Mouse (Mus musculus): ENCODE measurements around the gene Olfr270.

Olfr270 gene

DNA sequence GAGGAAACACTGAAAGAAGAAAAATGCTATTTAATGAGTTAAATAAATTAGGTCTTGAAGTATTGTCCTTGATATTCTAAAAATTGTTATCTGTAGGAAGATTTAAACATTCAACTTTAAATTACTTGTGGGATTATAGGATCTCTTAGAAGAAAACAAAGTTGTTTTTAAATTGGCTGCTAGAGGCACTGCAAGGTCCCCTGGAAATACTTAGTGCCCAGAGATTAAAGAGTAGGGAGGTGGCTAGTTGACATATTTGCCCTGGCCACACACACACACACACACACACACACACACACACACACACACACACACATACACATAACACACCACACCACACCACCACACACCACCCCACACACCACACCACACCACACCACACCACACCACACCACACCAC, at the start of gene Olfr270:
Gene Olfr270 (plus strand): TSS at position 301 of the 400 bp plus-strand sequence.
- in situ Hi-C loops (cut with MboI, MseI), result no loop called here

DNA sequence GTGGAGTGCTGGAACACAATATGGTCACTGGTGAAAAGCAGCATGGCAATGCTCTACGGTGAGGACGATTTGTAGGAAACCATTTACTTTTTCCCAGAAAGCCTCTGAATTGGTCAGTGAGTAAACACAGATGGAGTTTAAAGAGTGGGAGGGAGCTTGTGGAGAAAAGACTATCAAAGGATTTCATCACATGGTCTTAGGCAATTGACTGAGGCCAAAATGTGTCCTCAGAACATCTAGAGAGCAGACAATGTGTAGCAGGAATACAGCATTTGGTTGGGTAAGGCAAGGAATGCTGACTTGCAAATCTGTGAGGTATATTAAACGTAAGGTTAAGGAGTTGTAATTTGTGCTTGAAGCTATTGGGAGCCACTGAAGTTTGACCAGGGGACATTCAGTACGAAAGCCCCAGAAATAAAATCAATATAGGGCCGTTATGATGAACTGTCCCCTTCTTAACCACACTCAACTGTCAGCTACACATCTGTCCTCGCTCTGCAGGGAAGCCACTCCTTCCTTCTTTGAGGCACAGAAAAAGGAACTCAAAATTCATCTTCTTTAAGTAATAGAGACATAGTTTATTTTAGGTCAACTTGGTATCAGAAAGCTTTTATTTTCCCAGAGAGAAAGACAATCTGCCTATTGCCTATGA, 47.6 kb upstream of the Olfr270 start:
- in situ Hi-C loops (cut with MboI, MseI), result no loop called here

DNA sequence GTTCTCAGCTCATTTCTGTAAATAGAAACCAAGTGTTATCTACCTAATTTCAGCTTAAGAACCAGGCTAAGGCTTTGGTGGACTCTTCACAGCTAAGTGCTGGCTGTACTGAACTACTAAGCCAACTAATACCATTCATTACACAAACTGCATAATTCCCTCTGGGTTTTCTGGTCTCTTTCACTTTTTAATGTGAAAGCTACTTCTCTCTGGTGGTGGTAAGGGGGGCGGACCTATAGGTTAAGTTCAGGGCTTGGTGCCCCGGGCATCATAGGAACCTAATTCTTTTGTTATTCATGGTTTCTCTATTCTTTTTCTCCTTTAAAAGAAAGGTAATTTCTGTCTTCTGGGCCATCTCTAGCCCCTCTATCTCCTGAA, 47.0 kb upstream of the Olfr270 start:
- in situ Hi-C loops (cut with MboI, MseI), result no loop called here

DNA sequence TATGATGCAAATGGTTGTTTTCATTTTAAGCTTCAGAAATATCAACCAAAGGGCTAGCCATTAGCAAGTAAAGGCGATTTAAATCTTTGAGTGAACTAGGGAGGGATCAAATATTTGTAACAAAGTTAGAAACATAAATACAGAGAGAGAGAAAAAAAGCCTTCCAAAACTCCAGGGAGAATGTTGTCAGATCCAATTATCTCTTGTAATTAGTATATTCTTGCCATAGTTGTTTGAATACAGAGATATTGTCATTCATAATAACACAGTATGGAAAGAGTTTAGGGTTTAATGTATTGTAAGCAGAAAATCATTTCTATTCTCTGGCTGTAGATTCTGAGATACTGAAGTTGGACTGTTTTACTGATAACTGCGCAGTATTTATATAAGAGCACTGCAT, 45.3 kb upstream of the Olfr270 start, which contains the start of gene Olfr272:
Gene Olfr272 (minus strand): TSS at position 101 of the 400 bp plus-strand sequence.
- in situ Hi-C loops (cut with MboI, MseI), result no loop called here

DNA sequence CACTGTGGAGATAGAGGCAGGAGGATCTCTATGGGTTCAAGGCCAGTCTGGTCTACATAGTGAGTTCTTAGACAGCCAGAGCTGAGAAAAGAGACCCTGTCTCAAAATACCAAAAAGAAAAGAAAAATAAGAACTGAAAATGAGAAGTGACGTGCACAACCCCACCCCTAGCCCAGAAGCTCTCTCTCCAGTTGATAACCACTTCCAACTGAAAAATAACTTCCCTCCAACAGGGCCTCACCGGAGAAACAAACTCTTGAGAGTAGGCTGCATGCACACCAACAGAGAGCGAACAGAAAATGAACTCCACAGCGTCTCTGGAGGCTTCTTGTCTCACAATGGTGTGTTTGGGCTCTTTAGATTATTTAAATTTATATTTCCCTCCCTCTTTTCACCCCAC, 33.9 kb upstream of the Olfr270 start:
- in situ Hi-C loops (cut with MboI, MseI), result no loop called here

DNA sequence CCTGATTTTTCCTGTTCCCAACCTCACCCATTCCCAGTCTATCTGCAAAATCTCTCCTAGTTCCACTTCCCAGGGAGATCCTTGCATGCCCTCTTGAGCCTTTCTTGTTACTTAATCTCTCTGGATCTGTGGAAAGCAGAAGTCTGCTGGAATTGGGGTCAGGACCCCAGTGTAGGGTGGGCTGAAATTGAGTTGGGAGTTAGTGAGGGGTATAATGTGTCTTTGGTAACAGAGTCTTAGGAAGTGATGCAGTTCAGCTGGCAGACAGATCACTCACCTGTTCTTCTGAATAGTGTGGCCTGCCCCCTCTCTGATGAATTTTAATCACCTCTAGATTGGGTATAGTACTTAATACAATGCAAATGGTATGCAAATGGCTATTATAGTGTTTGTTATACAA, 17.7 kb upstream of the Olfr270 start:
- in situ Hi-C loops (cut with MboI, MseI), result no loop called here

DNA sequence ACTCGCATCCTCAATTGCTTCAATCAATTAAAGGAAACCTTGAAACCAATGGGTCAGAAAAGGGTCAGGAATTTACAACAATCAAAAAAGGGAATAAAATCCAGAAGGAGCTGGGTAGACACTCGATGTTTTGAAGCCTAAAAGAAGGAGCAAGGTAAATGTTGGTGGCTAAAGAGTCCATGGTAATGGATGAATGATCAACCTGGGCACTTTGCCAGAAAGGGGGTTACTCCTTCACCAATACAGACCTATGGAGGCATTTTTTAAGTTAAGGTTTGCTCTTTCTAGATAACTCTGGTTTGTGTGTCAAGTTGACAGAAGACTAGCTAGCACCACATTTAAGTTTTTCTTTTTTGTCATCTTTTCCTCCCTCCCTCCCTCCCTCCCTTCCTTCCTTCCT, 15.3 kb upstream of the Olfr270 start:
- in situ Hi-C loops (cut with MboI, MseI), result no loop called here

DNA sequence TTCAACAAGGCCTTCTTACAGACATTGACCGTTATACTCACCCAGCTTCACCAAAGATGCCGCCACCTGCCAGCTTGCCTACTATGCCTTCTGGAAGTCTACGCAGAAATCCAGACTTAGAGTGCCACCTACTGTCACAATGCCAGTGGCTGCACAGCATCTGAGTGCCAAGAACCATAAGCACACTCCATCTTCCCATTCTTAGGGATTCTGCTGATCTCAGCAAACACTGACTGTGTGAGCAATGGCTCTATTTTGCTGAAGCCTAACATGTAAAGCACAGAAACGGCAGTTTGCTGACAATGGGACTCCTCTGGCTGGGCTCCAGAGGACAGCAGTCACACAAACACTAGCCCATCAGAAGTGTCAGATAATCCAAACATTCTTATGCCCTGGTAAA, 5.7 kb upstream of the Olfr270 start:
- in situ Hi-C loops (cut with MboI, MseI), result no loop called here

DNA sequence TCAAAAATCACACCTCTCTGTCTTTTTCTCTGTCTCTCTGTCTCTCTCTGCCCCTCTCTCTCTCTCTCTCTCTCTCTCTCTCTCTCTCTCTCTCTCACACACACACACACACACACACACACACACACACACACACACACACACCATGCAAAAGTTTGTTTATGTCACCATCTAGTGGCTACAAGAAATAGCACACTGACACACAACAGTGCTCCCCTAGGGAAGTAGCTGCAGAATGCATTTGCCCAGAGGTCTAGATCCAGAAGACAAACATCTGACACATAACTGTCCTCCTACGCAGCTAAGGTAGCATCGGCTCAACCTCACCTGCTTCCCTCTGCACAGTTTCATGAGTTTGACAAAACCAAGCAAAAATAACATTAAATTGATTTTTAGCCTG, 20.9 kb downstream of the Olfr270 start:
- in situ Hi-C loops (cut with MboI, MseI), result no loop called here

DNA sequence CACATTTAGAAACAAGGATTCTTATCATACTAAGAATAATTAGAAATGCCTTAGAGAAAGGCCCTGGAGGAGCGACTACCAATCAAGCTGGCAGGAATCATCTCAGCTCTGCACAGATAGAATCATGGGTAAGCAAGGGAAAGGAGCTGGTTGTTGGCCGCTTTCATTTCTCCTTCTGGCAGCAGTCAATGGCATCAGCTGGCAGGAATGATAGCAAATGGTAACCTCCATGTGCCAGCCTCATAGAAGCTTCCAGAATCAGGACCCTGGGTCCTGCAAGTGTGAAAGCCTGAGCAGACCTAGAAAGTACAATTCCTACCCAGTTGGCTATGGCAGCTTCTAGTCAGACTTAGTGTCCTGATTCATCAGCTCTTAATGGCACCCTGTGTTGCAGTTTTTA, 21.9 kb downstream of the Olfr270 start:
- in situ Hi-C loops (cut with MboI, MseI), result no loop called here

DNA sequence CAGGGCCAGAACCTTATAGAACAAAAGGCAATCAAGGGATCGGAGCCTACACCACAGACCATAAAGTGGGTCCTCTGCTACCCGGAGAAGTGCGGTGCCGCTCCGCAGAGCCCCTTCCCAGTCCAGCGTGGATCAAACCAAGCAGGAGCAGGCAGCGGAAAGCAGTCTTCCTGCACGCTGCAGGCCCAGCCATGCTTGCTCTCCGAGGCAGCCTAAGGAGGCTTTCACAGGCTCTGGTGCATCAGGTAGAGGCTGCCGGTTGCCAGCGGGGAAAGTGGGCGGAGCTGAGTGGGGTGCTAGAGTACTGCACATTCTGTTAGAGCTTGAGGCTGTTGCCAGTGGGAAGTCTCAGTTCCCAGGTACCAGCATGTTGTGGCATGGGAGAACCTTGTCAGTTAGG, 24.9 kb downstream of the Olfr270 start, which contains the start of gene Nipsnap3a:
Gene Nipsnap3a (plus strand): TSS at position 25 of the 400 bp plus-strand sequence.
- in situ Hi-C loops (cut with MboI, MseI), result no loop called here

DNA sequence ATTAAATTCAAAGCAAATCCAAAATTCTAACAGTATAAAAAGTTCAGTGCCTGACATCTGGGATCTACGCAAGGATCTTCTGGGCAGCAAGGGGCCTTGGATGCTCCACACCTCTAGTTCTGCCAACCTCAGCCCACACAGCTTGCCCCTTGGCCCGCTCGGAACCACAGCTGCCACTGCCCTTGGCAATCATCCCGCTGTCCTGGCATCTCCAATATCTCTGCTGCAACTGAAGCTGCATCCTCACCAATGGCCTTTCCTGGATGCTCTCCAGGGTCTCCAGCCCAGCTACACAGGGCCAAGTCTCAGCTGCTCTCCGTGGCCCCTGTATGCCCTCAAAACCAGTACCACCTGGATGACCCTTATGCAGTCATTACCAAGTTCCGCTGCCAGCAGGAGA, 35.1 kb downstream of the Olfr270 start:
- in situ Hi-C loops (cut with MboI, MseI), result no loop called here

DNA sequence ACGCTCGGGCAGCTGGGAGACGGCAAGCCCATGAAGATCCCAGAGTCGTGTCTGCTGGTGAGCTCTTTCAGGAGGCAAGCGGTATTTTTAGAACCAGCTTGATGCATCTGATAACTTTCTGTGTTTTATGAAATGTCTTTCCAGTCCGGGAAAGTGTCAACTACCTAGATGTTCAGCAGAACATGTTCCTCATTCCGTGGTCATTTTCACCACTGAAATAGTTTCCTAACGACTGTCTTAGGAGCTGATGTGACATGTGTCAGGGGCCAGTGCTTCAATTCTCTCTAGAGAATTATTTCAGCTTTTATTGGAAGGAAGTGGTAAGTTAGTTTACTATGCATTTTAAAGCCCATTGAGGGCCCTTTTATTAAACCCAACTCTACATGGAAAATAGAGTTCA, 35.8 kb downstream of the Olfr270 start:
- in situ Hi-C loops (cut with MboI, MseI), result loop anchor here (25.0 kb wide), 1 partner anchor 563 kb away; the partner anchor contains the start of gene Smc2

DNA sequence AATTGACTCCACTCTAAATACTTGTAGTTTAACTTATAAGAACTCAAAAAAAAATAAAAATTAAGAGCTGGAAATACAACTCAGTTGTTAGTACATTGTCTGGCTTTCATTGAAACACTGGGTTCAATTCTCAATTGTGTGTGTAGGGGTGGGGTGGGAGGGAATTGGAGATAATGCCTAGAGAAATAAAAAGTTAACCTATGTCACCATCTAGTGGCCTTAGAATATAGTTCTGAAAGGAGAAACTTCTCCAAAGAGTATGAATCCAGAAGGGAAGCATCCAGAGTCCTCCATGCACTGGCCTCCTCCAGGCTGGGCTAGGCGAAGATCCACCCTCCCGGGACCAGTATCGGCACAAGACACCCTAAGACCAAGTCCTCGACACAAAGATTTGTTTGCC, 44.8 kb downstream of the Olfr270 start:
- in situ Hi-C loops (cut with MboI, MseI), result loop anchor here (25.0 kb wide), 1 partner anchor 572 kb away; the partner anchor contains the start of gene Smc2

DNA sequence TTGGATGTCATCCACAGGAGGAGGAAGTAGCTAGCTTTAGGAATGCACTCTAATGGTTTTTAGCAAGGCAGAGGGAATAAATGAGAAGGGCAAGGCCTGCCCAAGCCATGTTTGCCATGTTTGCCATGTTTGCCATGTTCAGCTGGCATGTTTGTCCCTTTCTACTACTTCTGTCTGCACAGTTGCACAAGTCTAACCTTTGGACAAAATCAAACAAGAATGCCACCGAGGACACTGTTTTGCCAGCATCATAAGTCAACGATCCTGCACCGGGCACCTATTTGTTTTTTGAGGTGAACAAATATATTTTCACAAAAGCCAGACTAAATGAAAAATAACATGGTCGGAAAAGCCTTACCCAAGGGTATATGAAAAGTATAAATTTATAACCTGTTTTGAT, 45.5 kb downstream of the Olfr270 start:
- in situ Hi-C loops (cut with MboI, MseI), result loop anchor here (10.0 to 25.0 kb wide), 2 partner anchors 425 to 573 kb away; partner anchors contain the start of gene Smc2

DNA sequence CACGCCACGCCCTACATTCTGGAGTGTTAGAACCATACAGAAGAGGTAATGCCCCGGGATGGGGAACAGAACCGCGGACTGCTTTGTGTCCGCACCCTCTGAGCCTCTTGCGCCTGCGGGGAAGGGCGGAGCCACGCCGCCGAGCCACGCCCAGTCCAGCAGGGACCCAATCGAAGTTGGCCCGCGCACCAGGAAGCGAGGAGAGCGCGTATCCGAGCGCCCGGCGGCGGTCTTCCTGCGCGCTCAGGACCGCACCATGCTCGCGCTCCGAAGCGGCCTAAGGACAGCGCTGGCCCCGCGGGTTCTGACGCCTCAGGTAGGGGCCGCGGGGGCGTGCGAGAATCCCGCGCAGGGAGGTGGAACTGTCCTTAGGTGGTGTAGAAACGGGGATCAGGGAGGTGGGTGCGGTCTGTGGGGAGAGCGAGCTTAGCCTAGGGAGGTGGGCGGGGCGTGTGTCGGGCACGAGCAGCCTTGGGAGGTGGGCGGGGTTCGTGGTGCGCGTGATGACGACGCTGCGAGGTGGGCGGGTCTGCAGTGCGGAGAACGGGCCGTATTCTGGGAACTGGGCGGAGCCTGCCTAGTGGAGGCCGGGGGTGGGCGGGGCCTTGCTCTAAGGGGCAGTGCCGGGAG, 47.5 kb downstream of the Olfr270 start, which contains the start of gene Nipsnap3b:
Gene Nipsnap3b (plus strand): TSS at position 149 of the 630 bp plus-strand sequence.
- in situ Hi-C loops (cut with MboI, MseI), result loop anchor here (10.0 to 25.0 kb wide), 2 partner anchors 423 to 575 kb away; partner anchors contain the start of gene Smc2

DNA sequence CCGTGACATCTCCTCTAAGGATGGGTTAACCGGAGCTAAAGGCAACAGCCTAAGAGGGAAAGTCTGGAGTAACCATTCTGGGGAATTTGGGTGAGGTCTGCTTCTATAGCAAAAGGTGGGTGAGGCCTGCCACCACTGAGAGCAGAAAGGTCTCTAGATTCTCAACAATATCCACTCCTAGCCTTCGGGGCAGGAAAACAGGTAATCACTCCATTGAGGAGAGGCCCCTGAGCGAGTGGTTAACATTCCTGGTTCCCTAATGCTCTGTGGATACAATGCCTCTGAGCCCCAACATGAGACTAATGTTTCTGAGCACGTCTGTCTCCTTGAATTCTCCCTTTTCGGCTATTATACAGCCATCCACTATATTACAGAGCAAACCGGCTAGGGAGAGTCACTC, 50.1 kb downstream of the Olfr270 start:
- in situ Hi-C loops (cut with MboI, MseI), result loop anchor here (10.0 to 25.0 kb wide), 2 partner anchors 420 to 577 kb away; partner anchors contain the start of gene Smc2

DNA sequence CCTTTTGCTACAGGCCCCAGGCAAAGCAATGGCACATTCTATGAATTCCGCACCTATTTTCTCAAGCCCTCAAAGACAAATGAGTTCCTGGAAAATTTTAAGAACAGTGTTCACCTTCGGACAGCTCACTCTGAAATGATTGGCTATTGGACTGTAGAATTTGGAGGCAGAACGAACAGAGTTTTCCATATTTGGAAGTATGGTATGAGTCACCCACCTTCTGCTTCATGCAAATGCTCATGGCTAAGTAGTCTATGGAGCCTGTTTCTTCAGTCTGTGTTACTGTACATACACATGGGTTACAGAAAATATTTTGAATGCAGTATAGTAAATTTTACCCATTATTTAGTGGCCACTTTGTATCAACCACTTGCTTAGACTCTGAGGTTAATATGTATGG, 50.7 kb downstream of the Olfr270 start:
- in situ Hi-C loops (cut with MboI, MseI), result loop anchor here (10.0 to 25.0 kb wide), 2 partner anchors 420 to 578 kb away; partner anchors contain the start of gene Smc2

DNA sequence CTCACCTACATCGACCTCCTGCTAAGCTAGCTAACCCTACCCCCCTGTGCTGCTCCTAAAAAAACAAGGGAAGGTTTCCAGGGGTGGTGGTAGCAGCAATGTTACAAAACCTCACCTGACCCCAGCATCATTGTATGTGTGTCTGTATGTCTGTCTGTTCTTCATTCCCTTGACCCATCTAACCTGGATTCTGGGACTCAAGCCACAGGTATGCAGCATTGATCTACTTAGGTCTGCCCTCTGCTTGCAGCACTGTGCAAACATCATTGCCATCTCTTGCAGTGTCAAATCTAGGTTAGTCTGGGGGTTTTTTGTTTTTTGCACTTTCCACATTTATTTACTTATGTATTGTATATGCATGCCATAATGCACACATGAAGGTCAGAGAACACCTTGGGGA, 54.0 kb downstream of the Olfr270 start:
- in situ Hi-C loops (cut with MboI, MseI), result loop anchor here (10.0 to 25.0 kb wide), 2 partner anchors 416 to 581 kb away; partner anchors contain the start of gene Smc2

Measured in regulatory T cell (primary cell).